Mouse (Mus musculus): ENCODE data around the gene Dazap2. TPM values are rescaled to one million over a fixed set of nuclear protein-coding genes. Genes with fewer than 3 reads are reported as not detected.

Dazap2 gene
- total and polyA plus RNA-seq, 2 experiments from 2014 or later: 213 to 234 TPM

DNA sequence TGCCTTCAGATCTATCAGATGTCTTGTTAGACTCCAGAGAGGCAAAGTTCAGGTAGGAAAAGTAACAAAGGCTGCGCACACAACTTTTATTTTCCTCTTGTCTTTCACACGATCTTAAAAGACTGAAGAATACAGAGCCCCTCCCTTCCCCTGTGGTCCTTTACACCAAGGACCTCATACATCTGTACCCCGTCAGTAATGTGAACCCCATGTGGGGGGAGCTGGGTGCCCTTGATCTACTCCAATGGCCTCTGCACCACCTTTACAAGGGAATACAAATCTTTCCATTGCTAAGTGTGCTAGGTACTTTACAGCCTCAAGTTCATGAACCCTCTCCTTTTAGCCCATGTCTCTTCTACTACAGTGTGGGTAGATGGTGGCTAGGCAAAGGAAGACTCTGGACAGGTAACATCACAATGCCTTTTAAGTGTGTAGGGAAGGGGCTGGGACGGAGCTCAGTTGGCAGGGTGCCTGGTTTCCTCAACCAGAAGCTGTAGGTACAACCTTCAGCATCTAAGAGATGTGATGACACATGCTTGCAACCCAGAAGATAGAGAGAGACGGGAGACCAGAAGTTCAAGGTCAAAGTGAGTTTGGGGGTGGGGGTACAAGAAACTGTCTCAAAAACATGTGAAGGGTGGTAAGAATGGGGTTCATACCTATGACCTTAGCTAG is 52.9 kb downstream of the Dazap2 start:
- Histone ChIP-seq H3K27ac (ENCODE audit: low read depth) (no peak overlapping the region), H3K4me3 (ENCODE audit: low read depth, low read length) (no peak overlapping the region), H3K27me3 (ENCODE audit: control insufficient read depth, insufficient read depth, low read length) (no peaks in the 10 kb centered on the region), H3K4me1 (ENCODE audit: control insufficient read depth, insufficient read depth) (0 out of 2 replicates have a peak, but pooled peaks cover 7% of the 10 kb centered on the region), H3K36me3 (replicated peaks; ENCODE audit: control insufficient read depth, insufficient read depth, low read length) (no peaks in the 10 kb centered on the region), H3K9ac (replicated peaks; ENCODE audit: low read depth, low read length) (no peak overlapping the region), H3K9me3 (replicated peaks; ENCODE audit: control insufficient read depth, low read length) (no peaks in the 10 kb centered on the region), H3K4me2 (ENCODE audit: low read depth, low read length) (peak overlapping the region; percentile 19; the same call in 1 of the 2 replicates)
- DNase-seq (ENCODE audit: low spot score) (no peak), ATAC-seq (ENCODE audit: insufficient read depth, low read depth) (no peak)
- TF ChIP-seq EP300 (IDR thresholded peaks at IDR 0.05; ENCODE audit: low read depth): no peak
- no peak for TF ChIP-seq CTCF (IDR thresholded peaks at IDR 0.05; ENCODE audit: low read depth)
- 70% methylated on average over 5 of the region's 5 CpGs for WGBS

DNA sequence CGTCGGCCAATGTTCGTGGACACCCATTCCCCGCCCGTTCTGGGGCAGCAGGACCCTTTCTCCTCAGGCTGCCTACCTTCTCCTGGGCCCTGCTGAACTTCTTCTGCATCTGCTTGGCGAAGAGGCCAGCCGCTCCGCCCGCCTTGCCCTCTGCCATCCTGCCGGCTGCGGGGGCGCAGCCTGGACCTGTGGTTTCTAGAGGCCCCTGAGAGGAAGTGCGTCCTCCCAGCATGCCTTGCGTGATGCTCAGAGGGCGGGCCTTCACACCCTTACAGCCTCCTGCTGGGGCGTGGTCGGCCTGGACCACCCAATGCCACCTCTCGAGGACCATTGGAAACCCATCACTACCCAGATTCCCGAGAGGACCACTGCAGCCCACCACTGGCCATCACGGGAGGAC is 54.2 kb downstream of the Dazap2 start, which contains the start of gene Bin2:
Bin2 (minus strand) TSS at position 217 of the 400 bp plus-strand sequence.
- Histone ChIP-seq H3K27me3 (ENCODE audit: control insufficient read depth, insufficient read depth, low read length) (no peaks in the 10 kb centered on the region), H3K36me3 (replicated peaks; ENCODE audit: control insufficient read depth, insufficient read depth, low read length) (no peaks in the 10 kb centered on the region), H3K9me3 (replicated peaks; ENCODE audit: control insufficient read depth, low read length) (no peaks in the 10 kb centered on the region), H3K9ac (replicated peaks; ENCODE audit: low read depth, low read length) (no peak within 1 kb of the TSS), H3K27ac (ENCODE audit: low read depth) (no peak within 1 kb of the TSS), H3K4me1 (ENCODE audit: control insufficient read depth, insufficient read depth) (peaks cover 17% of the 10 kb centered on the region), H3K4me2 (ENCODE audit: low read depth, low read length) (peak within 1 kb of the TSS; percentile 6; the same call in 1 of the 2 replicates), H3K4me3 (ENCODE audit: low read depth, low read length) (peak within 1 kb of the TSS; percentile 17; the same call in 1 of the 2 replicates)
- no peak for DNase-seq (ENCODE audit: low spot score)
- no peak for ATAC-seq (ENCODE audit: insufficient read depth, low read depth)
- WGBS: 80% methylated on average over 17 of the region's 20 CpGs
- no peak for TF ChIP-seq CTCF (IDR thresholded peaks at IDR 0.05; ENCODE audit: low read depth)
- TF ChIP-seq EP300 (IDR thresholded peaks at IDR 0.05; ENCODE audit: low read depth): no peak

DNA sequence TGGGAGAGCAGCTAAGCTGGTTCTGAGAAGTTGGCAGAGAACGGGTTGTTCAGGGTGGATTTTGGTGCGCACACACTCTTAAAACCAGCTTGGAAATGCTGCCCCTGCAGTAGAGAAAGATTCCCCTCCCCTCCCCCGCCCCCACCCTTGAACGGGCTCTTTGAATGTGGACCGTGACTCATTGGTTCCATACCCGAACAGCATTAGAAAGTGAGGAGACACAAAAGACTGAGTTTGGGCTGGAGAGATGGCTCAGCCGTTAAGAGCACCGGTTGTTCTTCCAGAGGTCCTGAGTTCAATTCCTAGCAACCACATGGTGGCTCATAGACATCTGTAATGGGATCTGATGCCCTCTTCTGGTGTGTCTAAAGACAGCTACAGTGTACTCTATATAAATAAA is 54.9 kb downstream of the Dazap2 start:
- Histone ChIP-seq H3K27ac (ENCODE audit: low read depth) (no peak overlapping the region), H3K27me3 (ENCODE audit: control insufficient read depth, insufficient read depth, low read length) (no peaks in the 10 kb centered on the region), H3K9me3 (replicated peaks; ENCODE audit: control insufficient read depth, low read length) (no peaks in the 10 kb centered on the region), H3K9ac (replicated peaks; ENCODE audit: low read depth, low read length) (no peak overlapping the region), H3K36me3 (replicated peaks; ENCODE audit: control insufficient read depth, insufficient read depth, low read length) (no peaks in the 10 kb centered on the region), H3K4me2 (ENCODE audit: low read depth, low read length) (no peak overlapping the region), H3K4me1 (ENCODE audit: control insufficient read depth, insufficient read depth) (peaks cover 19% of the 10 kb centered on the region), H3K4me3 (ENCODE audit: low read depth, low read length) (no peak overlapping the region)
- ATAC-seq (ENCODE audit: insufficient read depth, low read depth) (no peak), DNase-seq (ENCODE audit: low spot score) (no peak)
- TF ChIP-seq CTCF (IDR thresholded peaks at IDR 0.05; ENCODE audit: low read depth): no peak
- no peak for TF ChIP-seq EP300 (IDR thresholded peaks at IDR 0.05; ENCODE audit: low read depth)
- 82% methylated on average over 8 of the region's 8 CpGs for WGBS

Small RNAs within 50 kb of the gene (microRNA-seq; reads per million reads assigned to microRNA genes)
- gene Mir6961: not detected

Other genes starting within 250 kb of the Dazap2 start
- not detected in 2 replicates for gene Gm5475, start 193.2 kb upstream of the Dazap2 start, total RNA-seq (2014; rRNA removed; ENCODE audit: low replicate concordance)
- gene Gm5475, start 193.2 kb upstream of the Dazap2 start, polyA plus RNA-seq (2015; fragmentation: Nextera tagmentation; extraction: Ambion mirVana): 0.04 TPM in 1 of 2 replicates, not detected in the other
- 18.0 and 66.7 TPM in 2 replicates for gene Slc11a2, start 190.3 kb upstream of the Dazap2 start, total RNA-seq (2014; rRNA removed; ENCODE audit: low replicate concordance)
- 12.0 and 13.9 TPM in 2 replicates for gene Slc11a2, start 190.3 kb upstream of the Dazap2 start, polyA plus RNA-seq (2015; fragmentation: Nextera tagmentation; extraction: Ambion mirVana)
- gene Letmd1, start 146.3 kb upstream of the Dazap2 start, total RNA-seq (2014; rRNA removed; ENCODE audit: low replicate concordance): 18.5 and 25.5 TPM in 2 replicates
- gene Letmd1, start 146.3 kb upstream of the Dazap2 start, polyA plus RNA-seq (2015; fragmentation: Nextera tagmentation; extraction: Ambion mirVana): 7.5 and 7.6 TPM in 2 replicates
- 5.1 and 6.0 TPM in 2 replicates for gene Csrnp2, start 119.9 kb upstream of the Dazap2 start, total RNA-seq (2014; rRNA removed; ENCODE audit: low replicate concordance)
- gene Csrnp2, start 119.9 kb upstream of the Dazap2 start, polyA plus RNA-seq (2015; fragmentation: Nextera tagmentation; extraction: Ambion mirVana): 4.6 and 5.0 TPM in 2 replicates
- gene Tfcp2, start 63.3 kb upstream of the Dazap2 start, total RNA-seq (2014; rRNA removed; ENCODE audit: low replicate concordance): 9.9 and 11.0 TPM in 2 replicates
- gene Tfcp2, start 63.3 kb upstream of the Dazap2 start, polyA plus RNA-seq (2015; fragmentation: Nextera tagmentation; extraction: Ambion mirVana): 11.2 and 13.9 TPM in 2 replicates
- gene Pou6f1, start 15.4 kb upstream of the Dazap2 start, total RNA-seq (2014; rRNA removed; ENCODE audit: low replicate concordance): 6.0 and 18.8 TPM in 2 replicates
- gene Pou6f1, start 15.4 kb upstream of the Dazap2 start, polyA plus RNA-seq (2015; fragmentation: Nextera tagmentation; extraction: Ambion mirVana): 3.2 and 5.2 TPM in 2 replicates
- 20.5 and 27.6 TPM in 2 replicates for gene Smagp, start 21.6 kb downstream of the Dazap2 start, total RNA-seq (2014; rRNA removed; ENCODE audit: low replicate concordance)
- gene Smagp, start 21.6 kb downstream of the Dazap2 start, polyA plus RNA-seq (2015; fragmentation: Nextera tagmentation; extraction: Ambion mirVana): 15.9 and 19.0 TPM in 2 replicates
- gene Bin2, start 54.2 kb downstream of the Dazap2 start, total RNA-seq (2014; rRNA removed; ENCODE audit: low replicate concordance): 0.42 TPM in 1 of 2 replicates, not detected in the other
- 0.56 and 0.68 TPM in 2 replicates for gene Bin2, start 54.2 kb downstream of the Dazap2 start, polyA plus RNA-seq (2015; fragmentation: Nextera tagmentation; extraction: Ambion mirVana)
- gene Cela1, start 72.6 kb downstream of the Dazap2 start, total RNA-seq (2014; rRNA removed; ENCODE audit: low replicate concordance): 0.85 TPM in 1 of 2 replicates, not detected in the other
- 1.6 and 1.8 TPM in 2 replicates for gene Cela1, start 72.6 kb downstream of the Dazap2 start, polyA plus RNA-seq (2015; fragmentation: Nextera tagmentation; extraction: Ambion mirVana)
- gene Galnt6, start 114.0 kb downstream of the Dazap2 start, total RNA-seq (2014; rRNA removed; ENCODE audit: low replicate concordance): 0.92 and 2.1 TPM in 2 replicates
- 0.43 and 0.46 TPM in 2 replicates for gene Galnt6, start 114.0 kb downstream of the Dazap2 start, polyA plus RNA-seq (2015; fragmentation: Nextera tagmentation; extraction: Ambion mirVana)
- 0.19 and 0.50 TPM in 2 replicates for gene Slc4a8, start 146.4 kb downstream of the Dazap2 start, total RNA-seq (2014; rRNA removed; ENCODE audit: low replicate concordance)
- gene Slc4a8, start 146.4 kb downstream of the Dazap2 start, polyA plus RNA-seq (2015; fragmentation: Nextera tagmentation; extraction: Ambion mirVana): 0.38 and 0.81 TPM in 2 replicates

Data from heart, postnatal 0 days (tissue).